Mouse (Mus musculus) layer of hippocampus, adult 9-10 months (tissue): ENCODE data around the gene Nxf2.
A peak's percentile ranks its signal among the peaks of the same experiment; 100 is the strongest.
"Not testable (repeated sequence)": the region's sequence is repeated elsewhere in the genome, so short reads cannot be mapped to it uniquely, and the experiment has no call there.

Experiments used
- DNase-seq: peaks from one replicate; pipeline ENCODE4 v3.0.0; 2022; ENCODE audit warnings: low spot score

Nxf2 gene

DNA sequence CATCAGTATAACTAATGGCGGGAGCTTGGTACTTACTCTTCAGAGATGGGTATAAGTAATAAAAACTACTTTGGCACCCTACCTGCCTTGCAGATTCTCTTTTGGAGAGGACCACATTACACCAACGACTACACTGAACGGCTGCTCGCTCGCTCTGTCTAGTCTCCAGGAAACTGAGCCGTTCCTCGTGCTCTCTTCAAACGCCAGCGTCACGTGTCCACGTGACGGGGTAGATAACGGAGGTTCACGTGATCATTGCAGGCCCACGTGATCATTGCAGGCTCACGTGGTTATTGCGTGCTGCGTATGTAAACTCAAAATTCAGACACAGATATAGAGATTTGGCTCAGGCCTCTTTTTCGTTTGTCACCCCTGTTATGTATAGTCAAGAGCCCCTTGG lies at the start of gene Nxf2:
Nxf2 (minus strand) TSS at position 209 of the 400 bp plus-strand sequence.
- no peak for DNase-seq

DNA sequence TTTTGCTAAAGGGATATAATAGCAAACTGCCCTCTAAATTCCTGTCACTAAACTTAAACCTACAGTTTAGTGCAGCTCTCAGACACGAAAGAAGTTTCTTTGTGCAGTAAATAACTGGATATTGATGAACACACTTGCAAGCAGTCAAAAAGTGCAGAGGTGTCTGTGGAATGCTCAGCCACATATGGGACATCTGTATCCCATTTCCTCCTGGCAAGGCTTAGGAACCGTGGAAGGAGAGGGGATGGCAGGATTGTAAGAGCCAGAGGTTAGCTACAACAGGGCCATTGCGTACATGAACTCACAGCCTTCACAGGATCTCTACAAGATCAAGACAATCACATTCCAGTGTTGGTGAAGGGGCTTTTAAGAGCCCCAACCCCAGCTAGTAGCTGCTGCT lies 46.8 kb upstream of the Nxf2 start:
- DNase-seq, result no peak

DNA sequence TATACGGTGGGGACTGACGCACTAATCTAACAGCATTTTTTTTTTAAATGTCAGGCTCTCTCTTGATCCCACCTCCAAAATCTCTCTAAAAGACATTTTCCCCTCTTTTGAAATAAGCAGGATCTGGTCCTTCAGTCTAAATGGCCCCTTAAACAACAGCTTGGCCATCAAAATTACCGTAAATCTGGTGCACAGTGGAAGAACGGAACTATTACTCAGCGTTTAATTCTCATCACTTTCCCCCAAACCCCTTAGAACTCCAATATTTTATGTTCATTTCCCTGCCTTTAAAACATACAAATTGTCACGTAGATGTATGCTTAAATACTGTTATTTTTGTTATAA lies 44.9 kb upstream of the Nxf2 start:
- DNase-seq, result no peak

DNA sequence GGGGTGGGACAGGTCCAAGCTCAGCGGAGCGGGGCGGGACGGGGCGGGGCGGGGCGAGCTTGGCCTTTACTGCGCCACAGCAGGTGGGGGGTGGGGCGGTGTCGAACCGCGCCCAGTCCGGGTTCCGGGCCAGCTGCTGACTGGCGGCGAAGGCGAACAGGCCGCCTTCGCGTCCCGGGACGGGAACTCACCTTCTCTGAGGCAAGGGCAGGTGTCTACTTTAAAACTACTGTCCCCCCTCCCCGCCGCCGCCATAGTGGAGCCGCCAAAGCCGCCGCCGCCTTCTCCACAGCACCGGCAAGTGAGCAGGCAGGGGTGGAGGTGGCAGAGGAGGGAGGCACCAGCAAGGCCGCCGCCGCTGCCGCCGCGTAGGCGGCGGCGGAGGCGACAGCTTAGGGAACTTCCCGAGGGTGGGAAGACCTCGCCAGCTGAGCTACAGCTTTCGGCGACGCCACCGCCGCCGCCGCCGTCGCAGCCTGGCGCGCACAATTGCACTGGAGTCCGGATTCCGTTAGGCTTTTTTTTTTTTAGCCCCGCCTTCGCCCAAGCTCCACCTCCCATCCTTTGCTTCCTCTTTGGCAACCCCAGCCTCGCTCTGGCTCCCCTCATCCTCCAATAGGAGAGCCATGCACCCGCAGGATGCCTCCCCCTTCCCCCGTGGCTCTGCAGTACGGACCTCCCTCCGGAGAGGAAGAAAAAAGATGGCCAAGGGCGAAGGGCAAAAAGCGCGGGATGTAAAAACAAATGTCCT lies 44.3 kb upstream of the Nxf2 start, which contains the start of gene Zmat1:
Zmat1 (minus strand) TSS at position 490 of the 751 bp plus-strand sequence.
- peak; percentile 66 for DNase-seq

DNA sequence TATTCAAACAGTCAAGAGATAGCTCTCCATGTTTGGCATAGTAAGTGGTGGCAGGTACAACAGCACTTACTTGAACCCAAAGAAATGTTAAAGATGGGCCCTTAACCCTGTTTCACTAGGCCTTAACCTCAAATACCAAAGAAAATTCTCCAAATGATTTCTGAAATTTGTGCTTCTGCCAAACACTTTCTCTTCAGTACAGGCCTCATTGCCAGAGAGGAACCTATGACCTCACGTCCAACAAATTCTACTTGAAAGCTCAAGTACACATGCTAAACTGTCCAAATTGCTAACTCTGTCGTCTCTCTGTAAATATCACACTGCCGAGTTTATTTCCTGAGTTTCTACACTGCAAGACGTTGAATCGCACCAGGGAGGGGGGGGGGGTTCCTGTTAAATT lies 43.5 kb upstream of the Nxf2 start:
- no peak for DNase-seq

DNA sequence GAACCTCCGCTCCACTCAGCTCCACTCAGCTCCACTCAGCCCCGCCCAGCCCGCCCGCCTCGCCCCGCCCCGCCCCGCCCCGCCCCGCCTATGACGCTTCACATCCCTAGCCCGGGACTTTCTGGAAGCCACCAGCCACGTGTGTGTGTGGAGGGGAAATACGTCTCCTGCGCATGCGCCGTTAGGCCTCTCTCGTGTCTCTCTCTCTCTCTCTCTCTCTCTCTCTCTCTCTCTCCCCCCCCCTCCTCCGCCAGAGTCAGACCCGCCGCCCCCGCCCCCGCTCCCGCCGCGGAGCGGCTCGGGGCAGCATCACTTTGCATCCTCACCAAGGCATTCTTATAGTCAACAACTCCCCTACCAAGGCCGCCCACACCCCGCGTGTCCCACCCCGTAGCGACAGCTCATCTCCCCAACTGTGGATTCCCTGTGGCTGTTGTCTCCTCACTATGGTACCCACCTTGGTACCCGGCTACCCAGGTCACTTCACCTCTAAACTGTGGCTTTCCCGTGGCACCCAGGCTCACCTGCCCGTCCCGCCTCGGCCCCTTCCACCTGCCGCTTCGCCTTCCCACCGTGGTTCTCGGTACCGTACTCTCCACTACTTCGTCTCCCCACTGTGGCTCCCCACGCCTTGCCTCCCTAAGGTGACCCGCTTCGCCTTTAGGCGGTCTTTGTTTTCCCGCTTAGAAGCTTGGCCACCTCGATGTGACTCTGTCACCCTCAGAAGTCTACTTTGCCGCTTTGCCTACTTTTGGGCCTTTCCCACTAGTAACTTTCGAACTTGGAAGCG lies 1.1 kb downstream of the Nxf2 start:
- DNase-seq, result no peak

DNA sequence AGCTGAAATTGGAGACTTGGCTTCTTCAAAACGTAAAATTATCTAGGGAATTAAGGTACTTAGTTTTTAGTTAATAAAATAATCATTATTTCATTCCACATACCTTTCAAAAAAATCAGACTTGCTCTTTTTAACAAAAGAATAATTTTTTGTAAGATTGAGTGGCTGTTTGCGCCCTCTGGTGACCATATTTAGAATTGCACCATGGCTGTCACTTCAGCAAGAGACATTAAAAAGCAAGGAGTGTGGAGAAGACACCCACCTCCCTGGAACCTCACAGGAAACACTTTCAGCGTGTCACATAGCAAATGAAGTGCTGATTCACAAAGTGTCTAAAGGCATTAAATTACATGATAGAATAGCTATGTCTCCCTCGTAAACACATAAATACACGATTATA lies 34.2 kb downstream of the Nxf2 start:
- peak; percentile 24 for DNase-seq

DNA sequence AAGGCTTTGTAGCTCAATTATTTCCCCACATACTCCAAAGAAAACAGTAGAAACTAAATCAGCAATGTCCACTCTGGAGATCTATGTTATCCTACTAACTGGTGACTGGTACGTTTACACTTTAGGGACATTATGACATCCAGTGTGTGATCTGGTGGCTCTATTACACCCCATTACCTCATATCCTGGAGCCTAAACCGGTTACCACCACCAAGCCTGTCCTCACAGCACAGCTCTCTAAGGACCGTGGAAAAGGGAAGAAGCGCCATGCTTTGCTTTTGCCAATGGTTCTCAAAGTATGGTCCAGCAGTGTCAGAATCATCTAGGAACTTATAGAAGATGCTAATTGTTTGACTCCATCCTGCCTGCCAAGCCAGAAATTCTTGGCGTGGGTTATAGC lies 34.6 kb downstream of the Nxf2 start:
- DNase-seq, result no peak

DNA sequence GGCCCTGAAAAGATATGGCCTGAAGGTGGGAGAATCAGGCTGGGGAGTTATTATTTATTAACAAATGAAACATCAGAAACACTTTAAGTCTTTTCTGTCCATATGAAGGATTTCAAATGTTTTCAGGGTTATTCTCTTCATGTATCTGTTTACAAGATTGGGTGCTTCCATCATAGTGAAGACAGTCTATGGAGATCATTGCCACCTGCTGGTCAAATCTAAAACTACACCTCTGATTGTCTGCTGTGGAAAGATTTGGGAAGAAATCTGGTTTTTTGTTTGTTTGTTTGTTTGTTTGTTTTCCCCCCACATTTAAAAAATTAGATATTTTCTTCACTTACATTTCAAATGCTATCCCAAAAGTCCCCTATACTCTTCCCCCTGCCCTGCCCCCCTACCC lies 39.5 kb downstream of the Nxf2 start:
- peak; percentile 57 for DNase-seq

DNA sequence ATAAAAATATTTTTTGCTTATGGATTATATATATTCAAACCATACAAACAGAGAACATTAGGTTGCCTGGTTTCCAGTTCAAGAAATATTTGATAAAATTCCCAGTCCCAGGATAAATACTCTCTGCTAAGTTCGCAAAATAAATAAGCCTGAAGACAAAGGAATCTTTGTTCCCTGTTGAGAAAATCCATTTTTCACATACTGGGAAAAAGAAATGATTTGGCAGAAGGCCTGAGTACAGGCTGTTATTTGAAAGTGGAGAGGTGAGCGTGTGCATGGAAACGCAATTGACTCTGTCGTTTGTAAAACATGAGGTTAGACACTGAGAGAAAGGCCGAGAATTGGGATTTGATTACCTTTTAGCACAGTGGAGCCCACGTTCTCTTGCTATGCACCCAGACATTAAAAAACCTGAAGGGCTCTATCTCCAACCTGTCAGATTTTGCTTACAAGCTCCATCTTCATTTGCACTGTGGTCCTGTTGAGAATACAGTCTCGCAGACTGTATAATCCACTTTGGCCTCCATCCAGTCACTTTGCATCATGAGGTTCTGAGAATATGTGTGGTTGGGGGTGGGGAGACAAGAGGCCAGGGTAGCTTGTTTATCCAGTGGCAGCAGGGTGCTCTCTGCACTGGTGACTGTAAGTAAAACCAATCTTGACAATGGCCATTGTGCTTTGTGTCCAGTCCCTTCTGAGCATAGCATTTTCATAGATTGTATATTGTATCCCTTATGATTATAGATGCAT lies 40.7 kb downstream of the Nxf2 start:
- DNase-seq, result no peak

DNA sequence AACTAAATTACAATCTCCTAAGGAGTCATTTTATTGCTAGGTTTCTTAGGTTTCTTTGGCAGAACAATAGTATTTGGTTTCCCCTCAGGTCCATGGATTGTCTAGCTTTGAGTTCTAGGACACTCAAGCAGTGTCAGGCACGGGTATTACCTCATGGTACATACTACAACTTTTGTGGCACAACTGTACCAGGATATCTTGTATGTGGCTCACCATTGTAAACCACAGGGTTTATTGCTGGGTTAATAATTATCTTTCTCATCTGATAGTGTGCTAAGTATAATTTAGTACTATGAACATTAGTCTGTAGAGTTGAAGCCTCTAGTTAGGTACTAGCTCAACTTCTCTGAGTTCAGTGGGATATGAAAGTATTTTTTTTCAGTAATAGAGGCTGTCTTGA lies 45.3 kb downstream of the Nxf2 start:
- no peak for DNase-seq

DNA sequence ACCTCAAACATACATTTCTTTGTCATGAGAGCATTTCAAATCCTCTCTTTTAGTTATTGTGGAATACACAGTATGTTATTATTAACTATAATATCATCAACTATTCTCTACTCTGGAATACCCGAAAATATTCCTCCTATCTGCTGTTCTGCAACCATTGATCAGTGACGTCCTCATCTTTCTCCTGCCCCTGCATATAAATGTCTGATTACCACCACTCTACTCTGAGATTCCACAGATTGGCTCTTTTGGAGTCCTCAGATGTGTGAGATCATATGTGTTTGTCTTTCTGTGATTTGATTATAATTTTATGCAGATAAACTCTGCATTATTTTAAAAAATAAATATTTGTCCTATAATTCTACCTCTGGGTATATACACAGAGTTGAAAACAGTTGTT lies 48.8 kb downstream of the Nxf2 start:
- DNase-seq, result no peak

DNA sequence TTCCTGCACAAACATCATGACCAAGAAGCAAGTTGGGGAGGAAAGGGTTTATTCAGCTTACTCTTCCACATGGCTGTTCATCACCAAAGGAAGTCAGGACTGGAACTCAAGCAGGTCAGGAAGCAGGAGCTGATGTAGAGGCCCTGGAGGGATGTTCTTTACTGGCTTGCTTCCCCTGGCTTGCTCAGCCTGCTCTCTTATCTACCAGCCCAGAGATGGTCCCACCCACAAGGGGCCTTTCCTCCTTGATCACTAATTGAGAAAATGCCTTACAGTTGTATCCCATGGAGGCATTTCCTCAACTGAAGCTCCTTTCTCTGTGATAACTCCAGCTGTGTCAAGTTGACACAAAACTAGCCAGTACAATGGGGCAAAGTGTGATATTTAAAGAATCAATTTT lies 49.2 kb downstream of the Nxf2 start:
- not testable (repeated sequence) for DNase-seq

DNA sequence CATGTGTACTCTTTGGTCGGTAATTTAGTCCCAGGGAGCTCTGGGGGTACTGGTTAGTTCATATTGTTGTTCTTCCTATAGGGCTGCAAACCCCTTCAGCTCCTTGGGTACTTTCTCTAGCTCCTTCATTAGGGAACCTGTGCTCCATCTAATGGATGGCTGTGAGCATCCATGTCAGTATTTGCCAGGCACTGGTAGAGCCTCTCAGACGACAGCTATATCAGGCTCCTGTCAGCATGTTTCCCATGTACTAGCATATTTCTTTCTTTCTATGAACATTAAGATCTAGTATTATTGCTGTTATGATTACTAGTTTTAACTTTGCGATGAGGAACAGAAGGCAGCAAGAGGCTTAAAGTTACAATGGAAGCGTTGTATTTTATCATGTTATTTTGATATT lies 49.7 kb downstream of the Nxf2 start:
- no peak for DNase-seq

DNA sequence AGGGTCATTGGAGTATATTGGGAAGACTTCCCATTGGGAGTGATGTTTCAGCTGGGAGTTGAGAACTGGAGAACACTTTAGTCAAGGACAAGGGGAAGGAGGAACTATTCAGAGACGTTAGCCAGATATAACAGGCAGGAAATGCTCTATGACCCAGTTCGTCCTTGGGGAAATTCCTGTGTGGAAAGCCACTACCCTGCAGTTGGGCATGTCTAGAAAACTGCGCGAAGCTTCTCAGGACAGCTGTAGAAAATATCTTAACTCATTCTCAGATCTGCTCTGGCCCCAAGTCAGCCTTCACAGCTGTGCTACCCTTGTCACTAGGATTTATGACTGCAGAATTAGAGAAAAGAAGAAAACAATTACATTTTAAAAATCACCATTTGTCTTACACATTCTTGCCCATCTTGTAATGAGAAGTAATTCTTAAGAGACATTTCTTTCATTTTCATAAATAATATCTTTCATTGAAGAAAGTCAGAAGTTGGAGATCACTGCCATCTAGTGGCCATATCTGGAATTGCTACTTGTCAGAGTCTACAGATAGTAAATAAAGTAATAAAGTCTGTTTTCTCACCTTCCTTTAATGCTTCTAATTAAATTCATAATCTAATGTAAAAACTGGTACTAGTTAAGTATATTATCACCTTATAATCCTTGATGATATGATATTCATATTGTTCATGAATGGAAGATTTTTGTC lies 51.2 kb downstream of the Nxf2 start:
- DNase-seq, result peak; percentile 39

DNA sequence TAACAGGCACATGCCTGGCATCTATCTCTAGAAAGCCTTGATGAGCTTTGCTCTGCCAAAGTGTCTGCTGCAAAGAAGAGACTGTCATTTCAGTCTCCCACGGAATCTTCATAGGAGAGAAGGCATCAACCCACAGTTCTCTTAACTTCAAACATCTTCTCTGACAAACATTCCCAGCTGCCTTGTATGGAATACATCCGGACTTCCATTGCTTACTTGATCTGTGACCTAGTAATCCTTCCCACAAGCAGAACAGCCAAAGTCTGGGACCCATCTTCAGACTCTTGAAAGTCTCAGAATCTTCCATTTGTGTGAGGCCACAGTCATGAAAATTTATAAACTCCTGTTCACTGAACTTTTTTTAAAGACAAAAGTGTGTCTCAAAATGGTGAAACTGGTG lies 51.7 kb downstream of the Nxf2 start:
- no peak for DNase-seq

DNA sequence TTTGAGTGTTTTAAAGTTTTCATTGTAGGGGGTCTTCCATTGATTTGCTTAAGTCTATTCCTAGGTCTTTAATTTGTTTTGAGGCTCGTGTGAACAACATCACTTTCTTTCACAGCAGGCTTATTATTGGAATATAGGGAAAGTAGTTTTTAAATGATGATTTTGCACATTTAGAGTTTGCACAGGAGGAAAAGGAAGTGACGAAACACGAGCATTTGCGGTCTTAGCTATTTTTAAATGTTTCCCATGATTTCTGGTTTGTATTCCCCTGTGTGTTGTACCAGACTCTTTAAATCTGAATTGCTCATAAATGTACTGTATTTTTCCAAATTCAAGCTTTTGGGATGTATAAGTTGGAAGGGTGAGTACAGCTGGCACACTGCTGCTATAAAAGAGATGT lies 54.2 kb downstream of the Nxf2 start:
- DNase-seq, result no peak
